Mouse (Mus musculus): ENCODE measurements around the gene 2810408A11Rik. TPM values are rescaled to one million over a fixed set of nuclear protein-coding genes. Genes with fewer than 3 reads are reported as not detected.
A peak's percentile ranks its signal among the peaks of the same experiment; 100 is the strongest.

Gene 2810408A11Rik
- polyA plus RNA-seq, 1 experiment from 2014 or later = 5.3 TPM

DNA sequence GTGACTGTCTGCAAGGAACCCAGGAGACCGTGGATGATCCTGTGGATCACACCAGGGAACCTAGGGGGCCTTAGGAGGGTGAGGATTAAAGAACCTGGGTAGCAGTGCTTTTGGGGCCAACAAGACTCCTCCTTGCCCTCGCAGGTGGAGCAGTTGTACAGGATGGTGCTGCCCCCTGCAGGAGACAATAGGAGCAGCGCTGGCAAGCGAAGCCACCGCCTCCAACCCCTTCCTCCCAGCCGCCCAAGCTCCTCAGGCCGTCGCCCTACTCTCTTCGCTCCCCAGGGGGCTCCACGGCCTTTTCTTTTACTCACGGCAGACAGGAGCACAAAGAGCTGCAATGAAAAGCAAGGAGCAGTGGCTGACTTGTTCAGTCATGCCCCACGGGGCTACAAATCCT is 23.9 kb downstream of the 2810408A11Rik start:
- WGBS (ENCODE audit: insufficient replicate concordance) = 5% methylated on average over 12 of the region's 12 CpGs
- H3K4me3 ChIP-seq (ENCODE audit: low read depth, low read length) = no peak overlapping the region
- H3K27me3 ChIP-seq (ENCODE audit: control insufficient read depth, insufficient read depth, low read length) = no peaks in the 10 kb centered on the region
- peaks cover 17% of the 10 kb centered on the region for H3K4me1 ChIP-seq (ENCODE audit: control insufficient read depth, insufficient read depth, low read length)
- peak overlapping the region; percentile 41; the same call in 1 of the 2 replicates for H3K27ac ChIP-seq (ENCODE audit: low read depth, low read length)
- H3K4me2 ChIP-seq = peak overlapping the region; percentile 44
- no peaks in the 10 kb centered on the region for H3K9me3 ChIP-seq (replicated peaks; ENCODE audit: control insufficient read depth, low read length)
- no peak for ATAC-seq (replicated peaks; ENCODE audit: insufficient number of reproducible peaks, low FRiP score, low TSS enrichment)
- H3K36me3 ChIP-seq (ENCODE audit: control insufficient read depth, insufficient read depth, low read length) = no peaks in the 10 kb centered on the region
- 0 out of 2 replicates have a peak overlapping the region, but pooled peaks have one; percentile 4 for H3K9ac ChIP-seq (ENCODE audit: low read depth, low read length)

DNA sequence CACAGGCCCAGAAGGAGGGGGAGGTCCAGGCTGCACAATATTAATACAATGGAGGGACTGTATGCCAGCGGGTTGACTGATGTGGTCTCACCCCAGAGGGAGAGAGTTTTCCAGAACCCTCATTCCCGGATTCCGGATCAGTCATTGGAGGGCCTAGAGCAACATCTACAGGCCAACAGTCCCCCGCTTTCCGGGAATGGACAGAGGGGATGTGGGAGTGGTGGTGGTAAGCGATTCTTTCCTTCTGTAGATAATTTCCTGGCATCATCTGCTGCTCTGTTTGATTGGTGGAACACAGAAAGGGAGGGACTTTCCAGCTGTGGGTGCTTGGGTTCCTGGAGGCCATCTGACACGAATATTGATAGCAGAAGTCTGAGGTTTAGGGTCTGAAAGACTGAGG is 24.6 kb downstream of the 2810408A11Rik start:
- H3K9ac ChIP-seq (ENCODE audit: low read depth, low read length) = no peak overlapping the region

DNA sequence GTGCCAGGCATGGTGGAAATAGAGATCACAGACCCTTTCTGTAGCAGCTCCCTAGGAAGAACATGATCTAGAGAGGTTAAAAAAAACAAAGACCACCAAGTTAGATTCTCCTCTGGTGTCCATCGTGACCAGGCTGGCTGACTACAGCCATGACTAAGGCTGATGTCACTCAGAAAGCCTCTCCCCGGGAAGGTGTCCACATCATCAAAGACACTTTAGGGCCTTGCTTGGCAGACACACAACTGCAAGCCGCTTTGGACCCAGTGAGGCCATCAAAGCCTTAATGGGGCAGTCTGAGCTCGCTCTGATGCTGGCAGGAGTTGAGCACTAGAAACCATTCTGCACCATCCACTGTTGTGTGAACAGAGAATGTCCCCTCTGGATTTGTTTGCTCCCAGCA is 28.3 kb downstream of the 2810408A11Rik start:
- H3K27me3 ChIP-seq (ENCODE audit: control insufficient read depth, insufficient read depth, low read length) = no peaks in the 10 kb centered on the region
- no peak overlapping the region for H3K4me3 ChIP-seq (ENCODE audit: low read depth, low read length)
- no peak for ATAC-seq (replicated peaks; ENCODE audit: insufficient number of reproducible peaks, low FRiP score, low TSS enrichment)
- H3K9me3 ChIP-seq (replicated peaks; ENCODE audit: control insufficient read depth, low read length) = no peaks in the 10 kb centered on the region
- H3K4me1 ChIP-seq (ENCODE audit: control insufficient read depth, insufficient read depth, low read length) = no peaks in the 10 kb centered on the region; the same call in 1 of the 2 replicates
- H3K4me2 ChIP-seq = no peak overlapping the region
- WGBS (ENCODE audit: insufficient replicate concordance) = 75% methylated on average over 4 of the region's 4 CpGs
- no peaks in the 10 kb centered on the region for H3K36me3 ChIP-seq (ENCODE audit: control insufficient read depth, insufficient read depth, low read length)
- H3K27ac ChIP-seq (ENCODE audit: low read depth, low read length) = no peak overlapping the region
- no peak overlapping the region for H3K9ac ChIP-seq (ENCODE audit: low read depth, low read length)

More for the DNA sequence above, 24.6 kb downstream of the 2810408A11Rik start:
- H3K4me1 ChIP-seq (ENCODE audit: control insufficient read depth, insufficient read depth, low read length) = peaks cover 14% of the 10 kb centered on the region
- no peak; the same call in 1 of the 2 replicates for ATAC-seq (replicated peaks; ENCODE audit: insufficient number of reproducible peaks, low FRiP score, low TSS enrichment)
- H3K9me3 ChIP-seq (replicated peaks; ENCODE audit: control insufficient read depth, low read length) = no peaks in the 10 kb centered on the region
- H3K36me3 ChIP-seq (ENCODE audit: control insufficient read depth, insufficient read depth, low read length) = no peaks in the 10 kb centered on the region
- peak overlapping the region; percentile 44 for H3K4me2 ChIP-seq
- peak overlapping the region; percentile 41; the same call in 1 of the 2 replicates for H3K27ac ChIP-seq (ENCODE audit: low read depth, low read length)
- H3K27me3 ChIP-seq (ENCODE audit: control insufficient read depth, insufficient read depth, low read length) = no peaks in the 10 kb centered on the region
- H3K4me3 ChIP-seq (ENCODE audit: low read depth, low read length) = no peak overlapping the region
- 48% methylated on average over 7 of the region's 7 CpGs for WGBS (ENCODE audit: insufficient replicate concordance)

DNA sequence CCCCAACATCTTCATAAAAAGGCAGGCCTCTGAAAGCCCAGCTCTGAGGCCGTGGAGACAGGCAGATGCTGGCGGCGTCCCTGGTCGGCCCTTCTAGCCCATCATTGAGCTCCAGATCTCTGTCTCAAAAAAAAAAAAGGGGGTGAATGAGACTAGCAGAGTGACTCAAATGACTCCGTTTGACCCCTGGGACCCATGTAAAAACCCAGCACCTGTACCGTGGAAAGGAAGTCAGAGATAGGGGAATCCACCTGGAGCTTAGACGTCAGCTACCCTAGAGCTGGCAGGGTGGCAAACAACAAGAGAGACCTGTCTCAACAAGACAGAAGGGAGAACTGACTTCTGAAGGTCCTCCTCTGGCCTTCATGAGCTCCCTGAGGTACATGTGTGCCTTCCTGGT is 29.0 kb downstream of the 2810408A11Rik start:
- H3K4me3 ChIP-seq (ENCODE audit: low read depth, low read length) = no peak overlapping the region
- no peak overlapping the region for H3K27ac ChIP-seq (ENCODE audit: low read depth, low read length)
- ATAC-seq (replicated peaks; ENCODE audit: insufficient number of reproducible peaks, low FRiP score, low TSS enrichment) = no peak
- H3K4me2 ChIP-seq = no peak overlapping the region
- no peaks in the 10 kb centered on the region for H3K36me3 ChIP-seq (ENCODE audit: control insufficient read depth, insufficient read depth, low read length)
- no peaks in the 10 kb centered on the region for H3K27me3 ChIP-seq (ENCODE audit: control insufficient read depth, insufficient read depth, low read length)
- no peaks in the 10 kb centered on the region for H3K9me3 ChIP-seq (replicated peaks; ENCODE audit: control insufficient read depth, low read length)
- WGBS (ENCODE audit: insufficient replicate concordance) = 81% methylated on average over 7 of the region's 7 CpGs
- H3K9ac ChIP-seq (ENCODE audit: low read depth, low read length) = no peak overlapping the region
- no peaks in the 10 kb centered on the region; the same call in 1 of the 2 replicates for H3K4me1 ChIP-seq (ENCODE audit: control insufficient read depth, insufficient read depth, low read length)

DNA sequence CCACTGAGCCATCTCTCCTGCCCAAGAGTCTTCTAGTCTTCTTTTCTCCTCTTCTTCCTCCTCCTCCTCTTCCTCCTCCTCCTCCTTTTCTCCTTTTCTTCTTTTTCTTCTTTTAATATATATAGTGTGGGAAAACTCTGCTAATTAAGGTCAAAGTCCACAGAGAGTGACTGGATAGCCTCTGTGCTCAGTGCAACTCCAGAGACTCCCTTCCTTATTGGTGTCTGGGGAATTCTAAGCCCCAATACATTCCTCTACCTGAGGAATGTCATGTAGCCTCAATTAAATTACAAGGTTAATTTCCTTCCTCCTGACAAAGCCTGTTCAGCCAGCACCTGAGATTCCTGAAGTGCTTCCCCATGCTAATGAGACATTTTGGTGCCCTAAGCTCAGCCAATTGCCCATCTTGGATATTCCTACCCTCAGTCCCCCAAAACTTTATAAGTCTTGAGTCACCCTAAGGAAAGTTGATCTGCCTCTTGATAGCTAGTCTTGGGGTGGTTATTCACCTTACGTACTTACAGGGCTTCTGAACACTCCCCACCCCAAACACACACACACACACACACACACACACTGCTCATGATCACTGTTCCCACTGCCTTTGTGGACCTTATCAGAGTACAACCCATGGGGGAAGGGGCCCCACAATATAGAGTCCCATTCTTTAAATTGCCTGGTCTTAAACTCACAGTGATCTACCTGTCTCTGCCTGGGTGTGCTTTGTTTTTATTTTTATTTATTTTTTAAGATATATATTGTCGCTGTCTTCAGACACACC is 30.3 kb downstream of the 2810408A11Rik start:
- no peaks in the 10 kb centered on the region for H3K9me3 ChIP-seq (replicated peaks; ENCODE audit: control insufficient read depth, low read length)
- no peak overlapping the region for H3K4me3 ChIP-seq (ENCODE audit: low read depth, low read length)
- H3K9ac ChIP-seq (ENCODE audit: low read depth, low read length) = no peak overlapping the region
- H3K4me2 ChIP-seq = no peak overlapping the region
- no peak overlapping the region for H3K27ac ChIP-seq (ENCODE audit: low read depth, low read length)
- no peak for ATAC-seq (replicated peaks; ENCODE audit: insufficient number of reproducible peaks, low FRiP score, low TSS enrichment)
- H3K27me3 ChIP-seq (ENCODE audit: control insufficient read depth, insufficient read depth, low read length) = 0 out of 2 replicates have a peak, but pooled peaks cover 2% of the 10 kb centered on the region
- 89% methylated on average over 2 of the region's 2 CpGs for WGBS (ENCODE audit: insufficient replicate concordance)
- H3K4me1 ChIP-seq (ENCODE audit: control insufficient read depth, insufficient read depth, low read length) = no peaks in the 10 kb centered on the region
- no peaks in the 10 kb centered on the region for H3K36me3 ChIP-seq (ENCODE audit: control insufficient read depth, insufficient read depth, low read length)

DNA sequence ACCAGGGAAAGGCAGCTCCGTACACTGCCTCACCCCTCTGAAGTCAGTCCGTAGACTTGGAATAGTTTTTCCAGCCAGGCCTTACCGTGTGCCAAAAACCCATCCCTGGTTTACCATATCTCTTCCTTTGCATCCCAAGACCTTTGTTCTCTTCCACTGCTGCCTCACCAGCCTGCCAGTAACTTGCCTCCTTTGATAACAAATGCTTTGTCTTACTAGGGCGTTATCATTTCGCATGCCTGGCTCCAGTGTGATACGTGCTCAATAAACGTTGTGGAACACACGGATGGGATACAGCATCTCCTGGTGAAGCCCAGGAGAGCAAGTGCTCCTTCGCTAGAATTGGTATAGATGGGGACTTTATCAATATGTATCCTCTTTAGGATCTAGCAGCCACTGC is 33.5 kb downstream of the 2810408A11Rik start:
- Histone ChIP-seq H3K9me3 (replicated peaks; ENCODE audit: control insufficient read depth, low read length) (no peaks in the 10 kb centered on the region), H3K27ac (ENCODE audit: low read depth, low read length) (no peak overlapping the region), H3K4me1 (ENCODE audit: control insufficient read depth, insufficient read depth, low read length) (peaks cover 4% of the 10 kb centered on the region; the same call in 1 of the 2 replicates), H3K4me3 (ENCODE audit: low read depth, low read length) (no peak overlapping the region), H3K9ac (ENCODE audit: low read depth, low read length) (no peak overlapping the region), H3K4me2 (no peak overlapping the region), H3K27me3 (ENCODE audit: control insufficient read depth, insufficient read depth, low read length) (0 out of 2 replicates have a peak, but pooled peaks cover 2% of the 10 kb centered on the region), H3K36me3 (ENCODE audit: control insufficient read depth, insufficient read depth, low read length) (no peaks in the 10 kb centered on the region)
- no peak for ATAC-seq (replicated peaks; ENCODE audit: insufficient number of reproducible peaks, low FRiP score, low TSS enrichment)
- WGBS (ENCODE audit: insufficient replicate concordance) = 41% methylated on average over 9 of the region's 9 CpGs

DNA sequence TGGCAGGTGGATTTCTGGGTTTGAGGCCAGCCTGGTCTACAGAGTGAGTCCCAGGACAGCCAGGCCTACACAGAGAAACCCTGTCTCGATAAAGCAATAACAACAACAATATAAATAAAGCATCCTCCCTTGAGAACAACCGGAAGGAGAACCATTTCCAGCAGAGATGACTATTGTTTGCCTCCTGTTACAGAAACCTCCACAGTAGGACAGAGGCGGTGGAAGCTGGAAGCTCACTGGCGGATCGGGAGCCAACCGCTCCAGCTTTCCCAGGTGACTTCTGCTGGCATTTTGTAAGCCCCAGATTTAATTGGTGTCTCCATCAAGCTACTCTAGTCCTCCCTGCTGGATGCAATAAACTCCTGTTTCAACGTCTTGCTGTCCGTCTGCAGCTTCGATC is 35.2 kb downstream of the 2810408A11Rik start:
- no peak for ATAC-seq (replicated peaks; ENCODE audit: insufficient number of reproducible peaks, low FRiP score, low TSS enrichment)
- 87% methylated on average over 9 of the region's 9 CpGs for WGBS (ENCODE audit: insufficient replicate concordance)
- no peak overlapping the region for H3K4me2 ChIP-seq
- H3K27me3 ChIP-seq (ENCODE audit: control insufficient read depth, insufficient read depth, low read length) = 0 out of 2 replicates have a peak, but pooled peaks cover 2% of the 10 kb centered on the region
- peaks cover 4% of the 10 kb centered on the region; the same call in 1 of the 2 replicates for H3K4me1 ChIP-seq (ENCODE audit: control insufficient read depth, insufficient read depth, low read length)
- H3K4me3 ChIP-seq (ENCODE audit: low read depth, low read length) = no peak overlapping the region
- H3K36me3 ChIP-seq (ENCODE audit: control insufficient read depth, insufficient read depth, low read length) = no peaks in the 10 kb centered on the region
- H3K27ac ChIP-seq (ENCODE audit: low read depth, low read length) = no peak overlapping the region
- H3K9ac ChIP-seq (ENCODE audit: low read depth, low read length) = no peak overlapping the region
- no peaks in the 10 kb centered on the region for H3K9me3 ChIP-seq (replicated peaks; ENCODE audit: control insufficient read depth, low read length)

DNA sequence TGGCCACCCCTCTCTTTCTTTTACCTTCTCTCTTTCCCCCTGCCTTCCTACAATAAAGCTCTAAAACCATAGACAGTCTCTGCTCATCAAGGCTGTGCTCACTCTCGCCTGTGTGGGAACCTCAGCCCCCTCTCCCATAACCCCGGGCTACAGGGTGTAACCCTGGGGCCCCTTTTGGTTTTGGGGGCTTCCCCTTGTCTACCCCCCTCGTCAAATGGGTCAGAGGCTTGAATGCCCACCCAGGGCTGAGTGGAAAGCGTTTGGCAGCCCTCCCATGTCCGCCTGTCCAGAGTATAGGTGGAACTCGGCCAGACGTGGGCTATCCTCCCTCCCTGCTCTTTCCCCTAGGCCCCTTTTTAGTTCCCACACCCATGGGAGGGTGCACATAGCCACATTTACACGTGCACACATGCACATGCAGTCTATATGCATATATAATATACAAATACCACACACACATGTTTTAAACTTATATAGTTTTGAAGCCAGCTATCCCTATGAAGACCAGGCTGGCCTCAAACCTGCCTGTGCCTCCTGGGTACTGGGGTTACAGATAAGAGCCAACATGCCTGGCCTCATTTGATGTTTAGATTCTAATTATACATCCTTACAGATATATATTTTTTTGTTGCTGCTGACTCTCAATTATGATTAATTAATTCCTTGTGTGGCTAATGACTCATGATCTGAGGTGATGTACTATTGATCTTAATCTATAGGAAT is 36.5 kb downstream of the 2810408A11Rik start:
- H3K9ac ChIP-seq (ENCODE audit: low read depth, low read length) = no peak overlapping the region
- ATAC-seq (replicated peaks; ENCODE audit: insufficient number of reproducible peaks, low FRiP score, low TSS enrichment) = no peak

More for the DNA sequence above, 36.5 kb downstream of the 2810408A11Rik start:
- 52% methylated on average over 8 of the region's 8 CpGs for WGBS (ENCODE audit: insufficient replicate concordance)
- peaks cover 8% of the 10 kb centered on the region; the same call in 1 of the 2 replicates for H3K27me3 ChIP-seq (ENCODE audit: control insufficient read depth, insufficient read depth, low read length)
- peaks cover 4% of the 10 kb centered on the region; the same call in 1 of the 2 replicates for H3K4me1 ChIP-seq (ENCODE audit: control insufficient read depth, insufficient read depth, low read length)
- H3K4me2 ChIP-seq = no peak overlapping the region
- H3K27ac ChIP-seq (ENCODE audit: low read depth, low read length) = no peak overlapping the region
- H3K9me3 ChIP-seq (replicated peaks; ENCODE audit: control insufficient read depth, low read length) = no peaks in the 10 kb centered on the region
- no peak overlapping the region for H3K4me3 ChIP-seq (ENCODE audit: low read depth, low read length)
- no peaks in the 10 kb centered on the region for H3K36me3 ChIP-seq (ENCODE audit: control insufficient read depth, insufficient read depth, low read length)
